Mouse (Mus musculus) erythroblast, embryonic 14.5 days (primary cell): ENCODE measurements around the gene Il18. TPM values are rescaled to one million over a fixed set of nuclear protein-coding genes. Genes with fewer than 3 reads are reported as not detected.

Experiments
- H3K27me3 ChIP-seq: 2 replicates; pipeline ENCODE4 v1.6.1; 2012; ENCODE audit warnings: inconsistent platforms; ENCODE audit not compliant: control insufficient read depth
- H3K36me3 ChIP-seq: 2 replicates; pipeline ENCODE4 v1.6.1; 2012; ENCODE audit warnings: mild to moderate bottlenecking, inconsistent platforms; ENCODE audit not compliant: control insufficient read depth
- H3K4me1 ChIP-seq: 2 replicates; pipeline ENCODE4 v1.6.1; 2012; ENCODE audit warnings: inconsistent platforms; ENCODE audit not compliant: control insufficient read depth
- H3K4me3 ChIP-seq: replicated peaks from 2 replicates; pipeline ENCODE3; 2012; ENCODE audit warnings: moderate library complexity, mild to moderate bottlenecking, inconsistent platforms
- H3K9me3 ChIP-seq: 2 replicates; pipeline ENCODE4 v1.6.1; 2012; ENCODE audit warnings: low read length, inconsistent platforms, mixed read lengths; ENCODE audit not compliant: control insufficient read depth
- GATA1 ChIP-seq: IDR thresholded peaks from 2 replicates; pipeline ENCODE4 v1.6.1; 2012; ENCODE audit warnings: low read length, inconsistent platforms, mixed read lengths
- TAL1 ChIP-seq: IDR thresholded peaks from 3 replicates; pipeline ENCODE4 v1.6.1; 2012; ENCODE audit warnings: low read length, inconsistent platforms, mixed read lengths
- polyA plus RNA-seq: library from polyadenylated mRNA; stranded (reverse); fragments of >175 nt; gene quantifications from 2 replicates; pipeline ENCODE4 v1.2.3, GENCODE M21; 2012

Gene Il18
- polyA plus RNA-seq, 1 experiment: not detected

GRCm38 (mm10) chr9:50567372-50567771, 12.7 kb downstream of the Il18 start:
- no peaks in the 10 kb centered on the region for H3K36me3 ChIP-seq
- TF ChIP-seq TAL1 (no peak), GATA1 (no peak)
- no peaks in the 10 kb centered on the region for H3K4me1 ChIP-seq
- H3K4me3 ChIP-seq: no peak overlapping the region
- H3K9me3 ChIP-seq: no peaks in the 10 kb centered on the region
- H3K27me3 ChIP-seq: no peaks in the 10 kb centered on the region

- no peaks in the 10 kb centered on the region for H3K9me3 ChIP-seq
- H3K27me3 ChIP-seq: no peaks in the 10 kb centered on the region
- no peak overlapping the region for H3K4me3 ChIP-seq
- no peaks in the 10 kb centered on the region for H3K4me1 ChIP-seq
- no peaks in the 10 kb centered on the region for H3K36me3 ChIP-seq
- no peak for TF ChIP-seq GATA1
- TF ChIP-seq TAL1: no peak
These were observed 13.3 kb downstream of the Il18 start for GRCm38 (mm10) chr9:50567881-50568280.

GRCm38 (mm10) chr9:50569599-50570525, 15.2 kb downstream of the Il18 start:
- H3K4me3 ChIP-seq: no peak overlapping the region
- H3K27me3 ChIP-seq: no peaks in the 10 kb centered on the region
- no peaks in the 10 kb centered on the region; the same call in 1 of the 2 replicates for H3K4me1 ChIP-seq
- no peaks in the 10 kb centered on the region for H3K36me3 ChIP-seq
- TF ChIP-seq GATA1: no peak
- TF ChIP-seq TAL1: no peak
- no peaks in the 10 kb centered on the region for H3K9me3 ChIP-seq

- Histone ChIP-seq H3K36me3 (no peaks in the 10 kb centered on the region), H3K27me3 (no peaks in the 10 kb centered on the region), H3K9me3 (no peaks in the 10 kb centered on the region), H3K4me1 (no peaks in the 10 kb centered on the region), H3K4me3 (no peak overlapping the region)
- TF ChIP-seq GATA1 (no peak), TAL1 (no peak)
These were observed 25.7 kb downstream of the Il18 start for GRCm38 (mm10) chr9:50580370-50580769.

GRCm38 (mm10) chr9:50585145-50585818, 30.7 kb downstream of the Il18 start:
- TF ChIP-seq TAL1: no peak
- TF ChIP-seq GATA1: no peak
- H3K27me3 ChIP-seq: no peaks in the 10 kb centered on the region

GRCm38 (mm10) chr9:50586955-50587354, 32.3 kb downstream of the Il18 start:
- H3K4me1 ChIP-seq: peaks cover 1% of the 10 kb centered on the region; the same call in 1 of the 2 replicates
- H3K4me3 ChIP-seq: no peak overlapping the region
- TF ChIP-seq GATA1 (no peak), TAL1 (no peak)
- no peaks in the 10 kb centered on the region for H3K36me3 ChIP-seq
- H3K9me3 ChIP-seq: no peaks in the 10 kb centered on the region
- no peaks in the 10 kb centered on the region for H3K27me3 ChIP-seq

More at GRCm38 (mm10) chr9:50585145-50585818, 30.7 kb downstream of the Il18 start:
- no peak overlapping the region for H3K4me3 ChIP-seq
- H3K36me3 ChIP-seq: no peaks in the 10 kb centered on the region
- no peaks in the 10 kb centered on the region for H3K9me3 ChIP-seq
- H3K4me1 ChIP-seq: no peaks in the 10 kb centered on the region

GRCm38 (mm10) chr9:50590856-50591518, 36.4 kb downstream of the Il18 start:
- H3K4me1 ChIP-seq: peaks cover 1% of the 10 kb centered on the region; the same call in 1 of the 2 replicates
- no peak overlapping the region for H3K4me3 ChIP-seq
- H3K36me3 ChIP-seq: peaks cover 16% of the 10 kb centered on the region
- TF ChIP-seq TAL1 (no peak), GATA1 (no peak)
- H3K9me3 ChIP-seq: no peaks in the 10 kb centered on the region
- H3K27me3 ChIP-seq: no peaks in the 10 kb centered on the region

GRCm38 (mm10) chr9:50592955-50593354, 38.3 kb downstream of the Il18 start:
- TF ChIP-seq GATA1 (no peak), TAL1 (no peak)
- Histone ChIP-seq H3K4me3 (no peak overlapping the region), H3K4me1 (peaks cover 1% of the 10 kb centered on the region; the same call in 1 of the 2 replicates), H3K27me3 (no peaks in the 10 kb centered on the region), H3K36me3 (peaks cover 35% of the 10 kb centered on the region), H3K9me3 (no peaks in the 10 kb centered on the region; the same call in 1 of the 2 replicates)
